Mouse (Mus musculus) kidney, postnatal 36 days (tissue): Measurements from ENCODE around the gene Rap1a.

Experiments
- DNase-seq, 2 experiments: peaks; one replicate each; pipeline ENCODE4 v3.0.0; 2021 to 2022; ENCODE audit warnings: mixed read lengths in 2 of 2

Gene Rap1a

GRCm38 (mm10) chr3:105758658-105759057 is 42.5 kb downstream of the Rap1a start:
- DNase-seq, result no peak

- DNase-seq, result no peak
Observed at GRCm38 (mm10) chr3:105758098-105758497, 43.0 kb downstream of the Rap1a start.

GRCm38 (mm10) chr3:105757323-105758083 is 43.6 kb downstream of the Rap1a start:
- no peak for DNase-seq

- no peak for DNase-seq
Observed at GRCm38 (mm10) chr3:105756505-105756904, 44.6 kb downstream of the Rap1a start.

- DNase-seq, result no peak
Observed at GRCm38 (mm10) chr3:105755123-105755522, 46.0 kb downstream of the Rap1a start.

GRCm38 (mm10) chr3:105754184-105754583 is 47.0 kb downstream of the Rap1a start:
- no peak for DNase-seq

- DNase-seq, result no peak
Observed at GRCm38 (mm10) chr3:105750810-105751209, 50.3 kb downstream of the Rap1a start.

- no peak for DNase-seq
Observed at GRCm38 (mm10) chr3:105746542-105746941, 54.6 kb downstream of the Rap1a start.

- DNase-seq, result peak in 1 of 2 experiments; percentile 11
Observed at GRCm38 (mm10) chr3:105737666-105738065, 63.5 kb downstream of the Rap1a start.

- DNase-seq, result no peak
Observed at GRCm38 (mm10) chr3:105737070-105737469, 64.1 kb downstream of the Rap1a start.

GRCm38 (mm10) chr3:105736148-105736547 is 65.0 kb downstream of the Rap1a start:
- no peak for DNase-seq

GRCm38 (mm10) chr3:105735285-105735684 is 65.9 kb downstream of the Rap1a start:
- DNase-seq, result no peak

GRCm38 (mm10) chr3:105733538-105733937 is 67.6 kb downstream of the Rap1a start:
- no peak for DNase-seq

- DNase-seq, result no peak
Observed at GRCm38 (mm10) chr3:105732360-105732759, 68.8 kb downstream of the Rap1a start.

GRCm38 (mm10) chr3:105726037-105726436 is 75.1 kb downstream of the Rap1a start:
- peak; percentile 73 to 85 for DNase-seq

- no peak for DNase-seq
Observed at GRCm38 (mm10) chr3:105722510-105722909, 78.6 kb downstream of the Rap1a start.

GRCm38 (mm10) chr3:105721681-105722201 is 79.4 kb downstream of the Rap1a start:
- DNase-seq, result no peak

GRCm38 (mm10) chr3:105720514-105720913 is 80.6 kb downstream of the Rap1a start:
- DNase-seq, result no peak

- DNase-seq, result no peak
Observed at GRCm38 (mm10) chr3:105719979-105720378, 81.2 kb downstream of the Rap1a start.

GRCm38 (mm10) chr3:105718746-105719145 is 82.4 kb downstream of the Rap1a start:
- DNase-seq, result no peak

- DNase-seq, result no peak
Observed at GRCm38 (mm10) chr3:105717856-105718555, 83.1 kb downstream of the Rap1a start.

- no peak for DNase-seq
Observed at GRCm38 (mm10) chr3:105716353-105717000, 84.7 kb downstream of the Rap1a start.

- no peak for DNase-seq
Observed at GRCm38 (mm10) chr3:105714820-105715167, 86.3 kb downstream of the Rap1a start.
